Mouse (Mus musculus): ENCODE measurements around the gene Hmga1. TPM values are rescaled to one million over a fixed set of nuclear protein-coding genes. Genes with fewer than 3 reads are reported as not detected.

Hmga1 gene
- polyA plus RNA-seq, 1 experiment: 159 TPM

DNA sequence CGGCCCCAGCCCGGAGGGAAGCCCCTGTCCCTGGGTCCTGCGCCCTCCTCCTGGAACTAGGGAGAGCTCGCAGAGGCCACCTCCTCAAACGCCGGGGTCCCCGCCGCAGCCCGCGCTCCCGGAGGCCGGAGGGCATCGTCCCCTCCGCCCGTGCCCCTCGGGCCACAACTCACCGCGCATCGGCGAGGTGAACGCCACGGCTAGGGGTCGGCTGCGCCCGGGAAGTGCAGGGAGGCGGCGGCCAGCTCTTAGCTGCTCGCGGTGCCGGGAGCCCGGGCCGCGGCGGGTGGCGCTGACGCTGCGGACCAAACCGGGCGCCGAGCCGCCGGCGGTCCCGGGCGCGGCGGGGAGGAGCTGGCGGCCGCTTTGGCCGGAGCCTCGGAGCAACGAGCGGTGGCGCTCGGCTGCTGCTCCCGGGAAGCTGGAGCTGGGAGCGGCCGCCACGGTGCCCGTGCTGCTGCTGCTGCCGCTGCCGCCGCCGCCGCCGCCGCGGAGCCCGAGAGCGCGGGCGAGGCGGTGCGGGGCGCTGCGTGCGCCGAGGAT, 43.6 kb upstream of the Hmga1 start:
- H3K4me1 ChIP-seq (ENCODE audit: control insufficient read depth, insufficient read depth, low read length): no peaks in the 10 kb centered on the region
- H3K27ac ChIP-seq (ENCODE audit: insufficient read depth, low read depth, low read length): no peak overlapping the region
- TF ChIP-seq CTCF (IDR thresholded peaks at IDR 0.05; ENCODE audit: low read depth, low read length) (no peak), POLR2A (IDR thresholded peaks at IDR 0.05; ENCODE audit: borderline replicate concordance, low read depth, low read length) (no peak)
- H3K4me3 ChIP-seq (ENCODE audit: insufficient read depth, low read length): peak overlapping the region; percentile 22; the same call in 1 of the 2 replicates

GRCm38 (mm10) chr17:27513279-27513915, 42.9 kb upstream of the Hmga1 start:
- TF ChIP-seq POLR2A (IDR thresholded peaks at IDR 0.05; ENCODE audit: borderline replicate concordance, low read depth, low read length) (no peak), CTCF (IDR thresholded peaks at IDR 0.05; ENCODE audit: low read depth, low read length) (no peak)
- Histone ChIP-seq H3K4me3 (ENCODE audit: insufficient read depth, low read length) (0 out of 2 replicates have a peak overlapping the region, but pooled peaks have one; percentile 22), H3K27ac (ENCODE audit: insufficient read depth, low read depth, low read length) (no peak overlapping the region), H3K4me1 (ENCODE audit: control insufficient read depth, insufficient read depth, low read length) (no peaks in the 10 kb centered on the region)

DNA sequence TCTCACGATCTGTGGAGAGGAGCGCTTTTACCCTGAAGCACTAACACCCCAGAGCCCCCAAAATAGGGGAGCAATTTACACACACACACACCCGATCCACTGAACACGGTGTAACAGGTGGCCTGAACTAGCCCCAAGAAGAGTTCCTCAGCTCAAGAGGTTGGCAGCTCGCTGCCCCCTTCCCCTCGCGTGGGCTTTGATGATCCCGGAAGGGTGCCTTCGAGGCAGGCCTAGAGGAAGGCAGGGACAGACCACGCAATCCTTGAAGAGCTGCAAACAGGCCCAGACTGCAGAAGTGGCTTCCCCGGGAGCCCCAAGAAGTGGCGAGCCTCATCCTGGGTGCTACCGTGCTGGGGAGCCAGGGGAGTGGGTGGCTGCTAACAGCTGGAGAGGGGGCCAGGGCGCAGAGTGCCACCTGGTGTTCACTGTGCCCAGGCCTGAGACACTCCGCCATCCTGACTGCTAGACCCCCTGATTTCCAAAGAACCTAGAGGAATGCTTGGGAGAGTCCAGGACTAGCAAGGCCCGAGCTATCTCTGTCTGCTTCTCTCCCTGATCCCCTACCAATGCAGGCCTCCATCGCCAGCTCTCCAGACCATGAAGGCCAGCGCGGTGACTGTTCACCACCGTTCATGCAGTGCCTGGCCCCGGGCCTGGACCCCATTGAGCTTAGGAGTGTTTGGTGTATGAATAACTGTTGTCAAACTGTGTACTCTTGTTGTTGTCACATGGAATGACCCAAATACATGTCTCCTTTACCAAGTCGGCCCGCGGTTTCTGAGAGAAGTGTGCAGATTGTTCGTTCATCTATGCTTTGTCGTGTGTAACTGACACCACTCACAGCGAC, 42.2 kb upstream of the Hmga1 start:
- Histone ChIP-seq H3K4me1 (ENCODE audit: control insufficient read depth, insufficient read depth, low read length) (no peaks in the 10 kb centered on the region), H3K4me3 (ENCODE audit: insufficient read depth, low read length) (no peak overlapping the region), H3K27ac (ENCODE audit: insufficient read depth, low read depth, low read length) (no peak overlapping the region)
- TF ChIP-seq POLR2A (IDR thresholded peaks at IDR 0.05; ENCODE audit: borderline replicate concordance, low read depth, low read length) (no peak), CTCF (IDR thresholded peaks at IDR 0.05; ENCODE audit: low read depth, low read length) (0 out of 2 replicates have a peak, but pooled peaks have one; percentile 5)

- TF ChIP-seq POLR2A (IDR thresholded peaks at IDR 0.05; ENCODE audit: borderline replicate concordance, low read depth, low read length): no peak
- no peak for TF ChIP-seq CTCF (IDR thresholded peaks at IDR 0.05; ENCODE audit: low read depth, low read length)
- Histone ChIP-seq H3K4me3 (ENCODE audit: insufficient read depth, low read length) (no peak overlapping the region), H3K27ac (ENCODE audit: insufficient read depth, low read depth, low read length) (no peak overlapping the region)
These were observed 38.0 kb upstream of the Hmga1 start for GRCm38 (mm10) chr17:27518296-27518695.

GRCm38 (mm10) chr17:27518700-27519595, 37.3 kb upstream of the Hmga1 start:
- no peak overlapping the region for H3K4me3 ChIP-seq (ENCODE audit: insufficient read depth, low read length)
- TF ChIP-seq POLR2A (IDR thresholded peaks at IDR 0.05; ENCODE audit: borderline replicate concordance, low read depth, low read length) (no peak), CTCF (IDR thresholded peaks at IDR 0.05; ENCODE audit: low read depth, low read length) (no peak)
- no peak overlapping the region for H3K27ac ChIP-seq (ENCODE audit: insufficient read depth, low read depth, low read length)
- no peaks in the 10 kb centered on the region for H3K4me1 ChIP-seq (ENCODE audit: control insufficient read depth, insufficient read depth, low read length)

More at GRCm38 (mm10) chr17:27518296-27518695, 38.0 kb upstream of the Hmga1 start:
- H3K4me1 ChIP-seq (ENCODE audit: control insufficient read depth, insufficient read depth, low read length): no peaks in the 10 kb centered on the region

DNA sequence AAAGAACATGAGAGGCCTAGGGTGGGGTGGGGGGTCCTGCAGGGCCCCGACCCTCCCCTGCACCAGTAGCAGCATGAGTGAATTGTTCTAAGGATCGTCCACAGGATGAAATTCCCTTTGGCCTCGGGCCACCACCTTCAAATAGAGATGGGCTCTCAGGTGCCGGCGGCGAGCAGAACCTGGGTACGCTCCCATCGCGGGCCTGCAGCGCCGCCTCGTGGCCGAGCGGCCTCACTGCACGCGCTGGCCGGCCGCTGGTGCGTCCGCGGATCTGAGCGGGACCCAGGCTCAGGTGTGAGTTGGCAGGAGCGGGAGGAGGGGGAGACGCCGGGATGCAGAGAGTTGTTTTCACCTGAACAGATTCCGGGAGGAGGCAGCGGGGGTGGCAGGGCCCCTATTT, 35.7 kb upstream of the Hmga1 start:
- TF ChIP-seq CTCF (IDR thresholded peaks at IDR 0.05; ENCODE audit: low read depth, low read length) (peak; percentile 93), POLR2A (IDR thresholded peaks at IDR 0.05; ENCODE audit: borderline replicate concordance, low read depth, low read length) (no peak)
- H3K27ac ChIP-seq (ENCODE audit: insufficient read depth, low read depth, low read length): no peak overlapping the region
- H3K4me1 ChIP-seq (ENCODE audit: control insufficient read depth, insufficient read depth, low read length): no peaks in the 10 kb centered on the region
- no peak overlapping the region for H3K4me3 ChIP-seq (ENCODE audit: insufficient read depth, low read length)

- no peak within 1 kb of the TSS for H3K4me3 ChIP-seq (ENCODE audit: insufficient read depth, low read length)
- no peak within 1 kb of the TSS for H3K27ac ChIP-seq (ENCODE audit: insufficient read depth, low read depth, low read length)
- no peak for TF ChIP-seq POLR2A (IDR thresholded peaks at IDR 0.05; ENCODE audit: borderline replicate concordance, low read depth, low read length)
- no peak for TF ChIP-seq CTCF (IDR thresholded peaks at IDR 0.05; ENCODE audit: low read depth, low read length)
- no peaks in the 10 kb centered on the region for H3K4me1 ChIP-seq (ENCODE audit: control insufficient read depth, insufficient read depth, low read length)
These were observed 35.0 kb upstream of the Hmga1 start, which contains the start of gene Grm4 for GRCm38 (mm10) chr17:27521303-27521702. Gene Grm4, minus strand, starts transcription at chr17:27521403.

GRCm38 (mm10) chr17:27523121-27523520, 33.2 kb upstream of the Hmga1 start:
- Histone ChIP-seq H3K27ac (ENCODE audit: insufficient read depth, low read depth, low read length) (no peak overlapping the region), H3K4me3 (ENCODE audit: insufficient read depth, low read length) (no peak overlapping the region), H3K4me1 (ENCODE audit: control insufficient read depth, insufficient read depth, low read length) (peaks cover 6% of the 10 kb centered on the region)
- TF ChIP-seq POLR2A (IDR thresholded peaks at IDR 0.05; ENCODE audit: borderline replicate concordance, low read depth, low read length) (no peak), CTCF (IDR thresholded peaks at IDR 0.05; ENCODE audit: low read depth, low read length) (no peak)

DNA sequence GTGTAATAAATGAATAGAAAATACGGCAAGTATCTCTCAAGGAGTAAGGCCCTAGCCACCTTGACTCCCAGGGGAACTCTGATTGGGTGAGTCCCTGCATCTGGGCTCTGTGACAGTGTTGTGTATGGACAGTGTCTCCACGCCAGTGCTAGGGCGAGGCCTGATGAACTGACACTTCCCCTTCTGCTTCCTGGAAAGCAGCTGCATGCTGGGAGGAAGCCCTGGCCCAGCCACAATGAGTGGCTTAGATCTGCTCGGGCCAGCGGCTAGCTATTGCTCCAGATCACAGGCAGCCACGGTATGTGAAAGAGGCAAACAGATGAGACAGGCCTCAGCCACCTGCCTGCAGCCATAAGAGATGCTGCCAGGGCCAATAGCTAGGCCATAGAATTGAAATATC, 29.1 kb upstream of the Hmga1 start:
- 0 out of 2 replicates have a peak overlapping the region, but pooled peaks have one; percentile 13 for H3K27ac ChIP-seq (ENCODE audit: insufficient read depth, low read depth, low read length)
- TF ChIP-seq POLR2A (IDR thresholded peaks at IDR 0.05; ENCODE audit: borderline replicate concordance, low read depth, low read length) (no peak), CTCF (IDR thresholded peaks at IDR 0.05; ENCODE audit: low read depth, low read length) (no peak)
- H3K4me3 ChIP-seq (ENCODE audit: insufficient read depth, low read length): no peak overlapping the region
- H3K4me1 ChIP-seq (ENCODE audit: control insufficient read depth, insufficient read depth, low read length): peaks cover 6% of the 10 kb centered on the region
